Mouse (Mus musculus) CH12.LX (cell line): Measurements from ENCODE around the gene Tmtc1. TPM values are rescaled to one million over a fixed set of nuclear protein-coding genes. Genes with fewer than 3 reads are reported as not detected.
A peak's percentile ranks its signal among the peaks of the same experiment; 100 is the strongest.

ENCODE experiments used
- DNase-seq: peaks from one replicate; pipeline ENCODE4 v3.0.0-alpha.2; 2013; ENCODE audit errors: extremely low read depth
- H3K27ac ChIP-seq: 2 replicates; pipeline ENCODE4 v1.5.1; 2012; ENCODE audit warnings: low read depth, mild to moderate bottlenecking, control low read depth, moderate library complexity; ENCODE audit not compliant: insufficient read depth
- H3K27me3 ChIP-seq: replicated peaks from 2 replicates; pipeline ENCODE3; 2012; ENCODE audit warnings: inconsistent platforms
- H3K36me3 ChIP-seq, 2 experiments: replicated peaks in 1 of 2; 2 replicates each; pipeline versions ENCODE3 to v1.6.1; 2012; ENCODE audit warnings: inconsistent platforms in 1 of 2, low read length in 1 of 2, mild to moderate bottlenecking in 1 of 2, mixed read lengths in 1 of 2, moderate library complexity in 1 of 2; ENCODE audit not compliant: control insufficient read depth in 1 of 2, insufficient read depth in 1 of 2
- H3K4me1 ChIP-seq, 2 experiments: 2 replicates each; pipeline ENCODE4 v1.6.1; 2012; ENCODE audit warnings: inconsistent platforms in 1 of 2, moderate library complexity in 1 of 2; ENCODE audit not compliant: insufficient read depth in 2 of 2, control insufficient read depth in 1 of 2
- H3K4me2 ChIP-seq: 2 replicates; pipeline ENCODE4 v1.6.1; 2012; ENCODE audit warnings: low read depth, mild to moderate bottlenecking, control low read depth; ENCODE audit not compliant: poor library complexity, insufficient read depth, severe bottlenecking
- H3K4me3 ChIP-seq, 3 experiments: fragments of 150-350 bp in 1 of 3; sonication (generic) in 1 of 3; replicated peaks in 1 of 3; 2 replicates each; pipeline versions ENCODE3 to v1.5.1; 2011 to 2012; ENCODE audit warnings: low read depth in 2 of 3, low read length in 2 of 3, mild to moderate bottlenecking in 2 of 3, moderate library complexity in 2 of 3, control low read depth in 1 of 3, improper control_type of control experiment in 1 of 3, inconsistent platforms in 1 of 3, mixed read lengths in 1 of 3; ENCODE audit not compliant: poor library complexity in 1 of 3
- H3K79me2 ChIP-seq: replicated peaks from 2 replicates; pipeline ENCODE4 v1.6.1; 2012; ENCODE audit warnings: mild to moderate bottlenecking, moderate library complexity; ENCODE audit not compliant: control insufficient read depth, poor library complexity, insufficient read depth, severe bottlenecking; ENCODE audit errors: extremely low read depth
- H3K9ac ChIP-seq: 2 replicates; pipeline ENCODE4 v1.6.1; 2012; ENCODE audit warnings: low read depth, mild to moderate bottlenecking, control low read depth, moderate library complexity; ENCODE audit not compliant: insufficient read depth
- H3K9me3 ChIP-seq: replicated peaks from 2 replicates; pipeline ENCODE3; 2012; ENCODE audit warnings: low read length, inconsistent platforms, mixed read lengths
- BHLHE40 ChIP-seq: IDR thresholded peaks from 2 replicates; pipeline ENCODE4 v1.6.1; 2011; ENCODE audit warnings: mild to moderate bottlenecking, low read depth, low read length, improper control_type of control experiment
- CTCF ChIP-seq, 2 experiments: IDR thresholded peaks in 1 of 2; conservative IDR thresholded peaks in 1 of 2; 2 replicates each; pipeline ENCODE4 v1.5.1; 2011 to 2012; ENCODE audit warnings: low read depth in 2 of 2, low read length in 2 of 2, improper control_type of control experiment in 1 of 2, inconsistent platforms in 1 of 2, mild to moderate bottlenecking in 1 of 2, moderate library complexity in 1 of 2
- E2F4 ChIP-seq: IDR thresholded peaks from 2 replicates; pipeline ENCODE4 v1.6.1; 2011; ENCODE audit warnings: low read depth, low read length, improper control_type of control experiment; ENCODE audit not compliant: insufficient replicate concordance
- ELF1 ChIP-seq: IDR thresholded peaks from 2 replicates; pipeline ENCODE4 v1.6.1; 2014; ENCODE audit warnings: low read depth, mild to moderate bottlenecking, inconsistent platforms, low read length, improper control_type of control experiment
- EP300 ChIP-seq: IDR thresholded peaks from 2 replicates; pipeline ENCODE4 v1.6.1; 2011; ENCODE audit warnings: low read length, improper control_type of control experiment
- IRF4 ChIP-seq: IDR thresholded peaks from 2 replicates; pipeline ENCODE4 v1.6.1; 2014; ENCODE audit warnings: low read depth, mild to moderate bottlenecking, inconsistent platforms, low read length, improper control_type of control experiment
- JUN ChIP-seq: IDR thresholded peaks from 2 replicates; pipeline ENCODE4 v1.6.1; 2011; ENCODE audit warnings: low read depth, mild to moderate bottlenecking, low read length, improper control_type of control experiment, moderate library complexity; ENCODE audit not compliant: insufficient read depth
- KAT2A ChIP-seq: IDR thresholded peaks from 2 replicates; pipeline ENCODE4 v1.6.1; 2012; ENCODE audit warnings: low read length, improper control_type of control experiment, inconsistent platforms; ENCODE audit not compliant: insufficient replicate concordance
- MAFK ChIP-seq: IDR thresholded peaks from 2 replicates; pipeline ENCODE4 v1.6.1; 2011; ENCODE audit warnings: low read length, improper control_type of control experiment; ENCODE audit not compliant: insufficient replicate concordance
- MAX ChIP-seq: IDR thresholded peaks from 2 replicates; pipeline ENCODE4 v1.6.1; 2011; ENCODE audit warnings: low read length, improper control_type of control experiment
- MEF2A ChIP-seq: IDR thresholded peaks from 2 replicates; pipeline ENCODE4 v1.6.1; 2014; ENCODE audit warnings: low read depth, mild to moderate bottlenecking, inconsistent platforms, low read length, improper control_type of control experiment, borderline replicate concordance
- MYC ChIP-seq: IDR thresholded peaks from 2 replicates; pipeline ENCODE4 v1.6.1; 2011; ENCODE audit warnings: low read depth, mild to moderate bottlenecking, improper control_type of control experiment, low read length
- POLR2AphosphoS2 ChIP-seq: IDR thresholded peaks from 2 replicates; pipeline ENCODE4 v1.6.1; 2011; ENCODE audit warnings: low read depth, low read length, improper control_type of control experiment
- RAD21 ChIP-seq: IDR thresholded peaks from 2 replicates; pipeline ENCODE4 v1.6.1; 2011; ENCODE audit warnings: low read depth, mild to moderate bottlenecking, low read length, improper control_type of control experiment, moderate library complexity
- RCOR1 ChIP-seq: conservative IDR thresholded peaks from 2 replicates; pipeline ENCODE4 v1.6.1; 2012; ENCODE audit warnings: low read depth, mild to moderate bottlenecking, inconsistent platforms, low read length, improper control_type of control experiment
- SMC3 ChIP-seq: IDR thresholded peaks from 2 replicates; pipeline ENCODE4 v1.6.1; 2011; ENCODE audit warnings: low read depth, low read length, improper control_type of control experiment
- TBP ChIP-seq: conservative IDR thresholded peaks from 2 replicates; pipeline ENCODE4 v1.6.1; 2011; ENCODE audit warnings: low read depth, low read length, improper control_type of control experiment
- UBTF ChIP-seq: IDR thresholded peaks from 2 replicates; pipeline ENCODE4 v1.6.1; 2012; ENCODE audit warnings: low read depth, mild to moderate bottlenecking, inconsistent platforms, low read length, improper control_type of control experiment, moderate library complexity
- ZC3H11A ChIP-seq: IDR thresholded peaks from 2 replicates; pipeline ENCODE4 v1.6.1; 2012; ENCODE audit warnings: low read depth, mild to moderate bottlenecking, inconsistent platforms, low read length, improper control_type of control experiment
- ZKSCAN1 ChIP-seq: IDR thresholded peaks from 2 replicates; pipeline ENCODE4 v1.6.1; 2012; ENCODE audit warnings: low read depth, inconsistent platforms, low read length, improper control_type of control experiment, borderline replicate concordance
- dilution Hi-C: fragments of 300-500 bp; cut with MboI; formaldehyde crosslinking; loops from 2 replicates; pipeline ENCODE4 v1.14.3; 2020; ENCODE audit warnings: low sequenced_read_pairs; ENCODE audit not compliant: extremely low pct_unique_long_range_greater_than_20kb, extremely low pct_ligation_motif_present
- in situ Hi-C: fragments of 300-500 bp; cut with MboI; formaldehyde crosslinking; loops from 3 replicates; pipeline ENCODE4 v1.14.3; 2019; ENCODE audit warnings: low sequenced_read_pairs, low pct_ligation_motif_present, low pct_unique_long_range_greater_than_20kb, mixed read lengths
- polyA plus RNA-seq: library from polyadenylated mRNA; unstranded; fragments of >175 nt; gene quantifications from 2 replicates; pipeline ENCODE4 v1.2.1, GENCODE M21; 2012; ENCODE audit warnings: low read depth; ENCODE audit not compliant: insufficient read length
- total RNA-seq, 2 experiments: library from RNA; depleted of rRNA; stranded (reverse); fragments of 300-350 nt in 1 of 2; fragments of >200 nt in 1 of 2; gene quantifications; 2 replicates each; pipeline ENCODE4 v1.2.3; 2012 to 2014

Gene Tmtc1
- total and polyA plus RNA-seq, 3 experiments: 0.03 to 0.13 (median 0.04) TPM

GRCm38 (mm10) chr6:148248625-148249024, 195.6 kb downstream of the Tmtc1 start:
- H3K9ac ChIP-seq: no peak overlapping the region
- TF ChIP-seq SMC3 (peak; percentile 52), CTCF (conservative IDR thresholded peaks at IDR 0.05 in 1 of 2, IDR thresholded peaks at IDR 0.05 in 1 of 2; ENCODE audit: low read depth in 2 of 2, low read length in 2 of 2) (peak; percentile 6 to 66; a peak in 2 of 4 replicates), RAD21 (peak; percentile 63), ZKSCAN1 (no peak)
- TF ChIP-seq, all 38 proteins: peak for 3
- Histone ChIP-seq H3K4me2 (no peak overlapping the region), H3K79me2 (no peaks in the 10 kb centered on the region), H3K4me3 (no peak overlapping the region), H3K4me1 (peaks cover 0 to 14% of the 10 kb centered on the region in 2 experiments; a peak in 2 of 4 replicates), H3K36me3 (no peaks in the 10 kb centered on the region), H3K9me3 (no peaks in the 10 kb centered on the region), H3K27me3 (no peaks in the 10 kb centered on the region), H3K27ac (no peak overlapping the region)
- peak; percentile 53 for DNase-seq
- in situ Hi-C loops: no loop called here
- dilution Hi-C loops: no loop called here

GRCm38 (mm10) chr6:148246544-148246943, 197.6 kb downstream of the Tmtc1 start:
- Histone ChIP-seq H3K4me2 (no peak overlapping the region), H3K4me3 (no peak overlapping the region), H3K9ac (no peak overlapping the region), H3K4me1 (peaks cover 0 to 14% of the 10 kb centered on the region in 2 experiments; a peak in 2 of 4 replicates), H3K27me3 (no peaks in the 10 kb centered on the region), H3K27ac (no peak overlapping the region), H3K79me2 (no peaks in the 10 kb centered on the region), H3K9me3 (no peaks in the 10 kb centered on the region), H3K36me3 (no peaks in the 10 kb centered on the region)
- TF ChIP-seq IRF4 (0 out of 2 replicates have a peak, but pooled peaks have one; percentile 26), KAT2A (no peak), CTCF (conservative IDR thresholded peaks at IDR 0.05 in 1 of 2, IDR thresholded peaks at IDR 0.05 in 1 of 2; ENCODE audit: low read depth in 2 of 2, low read length in 2 of 2) (peak in 1 of 2 experiments; percentile 33; a peak in 1 of 4 replicates), SMC3 (0 out of 2 replicates have a peak, but pooled peaks have one; percentile 12), JUN (no peak), BHLHE40 (no peak), RCOR1 (no peak), RAD21 (peak; percentile 8), EP300 (0 out of 2 replicates have a peak, but pooled peaks have one; percentile 29)
- dilution Hi-C loops (no loop called here), in situ Hi-C loops (no loop called here)
- no peak for DNase-seq

- dilution Hi-C loops: no loop called here
- TF ChIP-seq POLR2AphosphoS2 (no peak), ZC3H11A (no peak), KAT2A (no peak), MAX (no peak), ZKSCAN1 (no peak), RAD21 (no peak), TBP (no peak), MEF2A (no peak), ELF1 (no peak), CTCF (conservative IDR thresholded peaks at IDR 0.05 in 1 of 2, IDR thresholded peaks at IDR 0.05 in 1 of 2; ENCODE audit: low read depth in 2 of 2, low read length in 2 of 2) (no peak), MAFK (no peak), MYC (no peak), E2F4 (no peak), UBTF (no peak), SMC3 (no peak)
- H3K4me3 ChIP-seq: no peak overlapping the region
- no peak overlapping the region for H3K4me2 ChIP-seq
- H3K9me3 ChIP-seq: no peaks in the 10 kb centered on the region
- in situ Hi-C loops: no loop called here
- peaks cover 0 to 14% of the 10 kb centered on the region in 2 experiments; a peak in 2 of 4 replicates for H3K4me1 ChIP-seq
- no peak for DNase-seq
- H3K9ac ChIP-seq: no peak overlapping the region
- H3K27ac ChIP-seq: no peak overlapping the region
- H3K79me2 ChIP-seq: no peaks in the 10 kb centered on the region
- no peaks in the 10 kb centered on the region for H3K36me3 ChIP-seq
- no peaks in the 10 kb centered on the region for H3K27me3 ChIP-seq
Observed at GRCm38 (mm10) chr6:148244836-148245235, 199.4 kb downstream of the Tmtc1 start.
